Mouse (Mus musculus): ENCODE data around the gene Mrgprb8.
"Not testable (repeated sequence)": the region's sequence is repeated elsewhere in the genome, so short reads cannot be mapped to it uniquely, and the experiment has no call there.

DNA sequence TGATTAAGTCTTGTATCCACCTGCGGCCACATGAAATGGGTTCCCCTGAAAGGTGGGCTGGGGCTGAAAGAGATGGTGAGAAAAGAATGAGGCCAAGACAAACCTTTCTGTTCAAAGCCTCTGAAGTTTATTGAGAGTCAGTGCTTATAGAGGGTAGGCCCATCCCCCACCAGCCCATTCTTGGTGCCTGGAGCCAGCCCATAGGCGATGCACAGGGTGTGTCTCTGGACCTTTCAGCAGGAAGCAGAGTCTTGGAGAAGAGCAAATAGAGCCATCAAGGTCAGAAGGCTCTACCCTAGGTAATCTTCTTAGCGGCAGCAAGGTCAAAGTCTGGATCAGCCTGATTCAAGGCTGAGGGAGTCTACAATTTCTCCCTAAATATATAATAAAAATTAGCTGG is 47.6 kb downstream of the Mrgprb8 start:
- not testable (repeated sequence) for TF ChIP-seq GATA1 (IDR thresholded peaks at IDR 0.05; ENCODE audit: borderline replicate concordance, low read length); FLI1 (IDR thresholded peaks at IDR 0.05; ENCODE audit: low read length)

Measured in megakaryocyte, embryonic 14.5 days (primary cell).